Mouse (Mus musculus): ENCODE measurements at regions not wholly inside any gene's neighbourhood (a gene's known extent, or its start where the extent isn't known, plus 50 kb on each side); places are given as distances from the start of the nearest gene placed in this dataset.
"Not testable (repeated sequence)": the region's sequence is repeated elsewhere in the genome, so short reads cannot be mapped to it uniquely, and the experiment has no call there.

- peak in 1 of 2 experiments; percentile 2 for DNase-seq
Observed at GRCm38 (mm10) chr13:3216070-3216469, 321.8 kb upstream of the Gdi2 start.

DNA sequence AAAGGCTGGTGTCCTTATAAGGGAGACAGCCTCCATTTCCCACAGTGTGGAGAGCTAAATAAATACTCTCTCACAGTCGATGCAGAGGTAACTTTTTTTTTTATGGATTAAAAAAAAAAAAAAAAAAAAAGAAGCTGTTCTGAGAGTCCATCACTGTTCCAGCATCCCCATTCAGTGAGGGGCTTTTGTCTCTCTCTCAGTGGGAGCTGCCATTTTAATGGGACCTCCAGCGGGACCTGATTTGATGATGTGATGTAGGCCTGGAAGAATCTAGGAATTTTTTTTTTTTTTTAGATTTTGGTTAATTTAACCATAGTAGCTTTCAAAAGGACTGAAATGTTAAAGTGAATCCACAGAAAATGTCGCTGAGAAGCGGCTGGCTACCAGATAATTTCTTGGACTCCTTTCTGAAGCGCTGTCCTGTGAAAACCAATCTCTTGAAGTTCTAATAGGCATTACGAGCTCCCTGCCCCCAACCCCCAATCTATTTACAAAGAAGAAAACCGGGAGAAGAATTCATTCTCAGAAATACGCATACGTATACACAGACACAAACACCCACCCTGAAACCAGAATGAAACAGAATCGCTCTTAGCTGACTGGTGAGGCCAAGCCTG, 316.8 kb upstream of the Gdi2 start:
- not testable (repeated sequence) for DNase-seq

DNA sequence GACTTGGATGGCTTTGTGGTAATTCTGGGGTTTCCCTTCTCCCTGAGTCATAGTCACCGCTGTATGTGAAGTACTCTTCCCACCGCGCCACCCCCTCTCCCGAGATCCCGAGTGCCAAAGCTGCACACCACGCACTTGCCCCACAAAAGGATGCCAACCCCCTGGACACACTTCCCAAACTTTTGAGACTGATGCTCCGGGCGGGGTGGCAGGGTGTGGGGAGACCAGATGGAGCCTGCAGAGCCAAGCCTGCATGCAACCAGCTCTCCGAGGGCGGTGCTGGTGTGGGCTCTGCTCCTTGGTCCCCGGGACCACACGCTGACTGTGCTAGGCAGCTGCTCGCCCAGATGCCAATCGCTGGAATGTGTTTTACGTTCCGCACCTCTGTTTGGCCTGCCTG, 316.2 kb upstream of the Gdi2 start:
- no peak for DNase-seq

DNA sequence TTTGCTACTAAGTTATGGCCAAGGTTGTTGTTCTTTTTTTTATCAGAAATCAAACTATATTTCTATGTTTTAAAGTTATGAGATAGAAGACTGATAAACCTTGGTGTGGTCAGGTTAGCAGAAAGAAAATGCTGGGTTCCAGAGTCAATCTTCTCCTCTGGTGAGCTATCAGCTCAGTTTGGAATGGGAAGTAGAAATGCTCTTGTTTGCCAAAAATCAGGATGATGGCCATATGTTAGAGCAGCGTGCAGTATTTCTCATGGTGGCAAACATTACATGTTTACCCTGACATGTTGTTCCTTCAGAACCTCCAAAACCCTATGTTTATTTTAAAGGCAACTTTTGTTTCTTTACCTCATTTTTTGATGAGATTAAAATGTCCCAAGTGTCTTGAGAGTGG, 279.5 kb upstream of the Gdi2 start:
- DNase-seq: no peak

DNA sequence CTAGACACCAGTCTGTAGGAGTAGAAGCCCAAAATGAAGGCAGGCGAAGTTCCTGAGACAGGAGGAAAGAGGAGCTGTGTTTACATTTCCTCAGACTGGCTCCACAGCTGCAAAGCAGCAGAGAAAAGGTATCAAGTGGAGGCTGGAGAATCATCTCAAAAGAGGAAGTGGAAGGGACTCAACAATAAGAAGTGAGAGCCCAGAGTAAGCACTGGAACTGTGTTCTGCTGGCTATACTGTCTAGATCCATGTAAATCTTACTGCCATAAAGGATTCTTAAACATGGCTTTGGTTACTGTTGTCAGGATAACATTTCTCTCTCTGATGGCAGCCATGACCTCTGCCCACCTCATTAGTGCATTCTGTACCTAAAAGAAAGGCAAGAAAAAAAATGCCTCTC, 261.7 kb upstream of the Gdi2 start:
- DNase-seq: not testable (repeated sequence)

Measured in heart, adult 18-20 months (tissue).